Mouse (Mus musculus): ENCODE results near the gene Tlx1.

Tlx1 gene

DNA sequence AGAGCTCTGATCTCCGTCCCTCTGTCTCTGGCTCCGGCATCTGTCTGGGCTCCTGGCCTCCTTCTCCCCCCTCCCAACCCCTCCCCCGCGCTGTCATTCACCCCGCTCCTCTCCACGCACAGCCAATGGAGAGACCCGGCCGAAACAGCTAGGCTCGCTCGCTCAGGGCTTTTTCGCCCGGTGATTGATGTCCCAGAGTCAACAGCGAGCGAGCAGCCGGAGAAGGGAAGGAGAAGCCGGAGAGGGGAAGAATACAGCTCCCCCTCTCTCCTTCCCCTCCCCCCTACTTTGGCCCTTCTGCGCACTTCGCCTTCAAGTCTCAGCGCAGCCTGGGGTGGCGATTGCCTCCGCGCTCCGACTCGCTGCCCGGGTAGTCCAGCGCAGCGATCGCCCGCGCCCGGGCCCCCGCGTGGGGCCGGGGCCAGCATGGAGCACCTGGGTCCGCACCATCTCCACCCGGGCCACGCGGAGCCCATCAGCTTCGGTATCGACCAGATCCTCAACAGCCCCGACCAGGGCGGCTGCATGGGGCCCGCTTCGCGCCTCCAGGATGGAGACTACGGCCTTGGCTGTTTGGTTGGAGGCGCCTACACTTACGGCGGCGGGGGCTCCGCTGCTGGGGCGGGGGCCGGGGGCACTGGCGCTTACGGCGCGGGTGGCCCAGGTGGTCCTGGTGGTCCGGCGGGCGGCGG, at the start of gene Tlx1:
Gene Tlx1, plus strand, starts transcription at position 191 of the 692 bp plus-strand sequence.
- WGBS: 3% methylated on average over 59 of the region's 61 CpGs

- 69% methylated on average over 1 of the region's 1 CpGs for WGBS
Measured at GRCm38 (mm10) chr19:45105591-45105990, 44.9 kb upstream of the Tlx1 start.

GRCm38 (mm10) chr19:45106689-45107088, 43.8 kb upstream of the Tlx1 start:
- 47% methylated on average over 6 of the region's 6 CpGs for WGBS

DNA sequence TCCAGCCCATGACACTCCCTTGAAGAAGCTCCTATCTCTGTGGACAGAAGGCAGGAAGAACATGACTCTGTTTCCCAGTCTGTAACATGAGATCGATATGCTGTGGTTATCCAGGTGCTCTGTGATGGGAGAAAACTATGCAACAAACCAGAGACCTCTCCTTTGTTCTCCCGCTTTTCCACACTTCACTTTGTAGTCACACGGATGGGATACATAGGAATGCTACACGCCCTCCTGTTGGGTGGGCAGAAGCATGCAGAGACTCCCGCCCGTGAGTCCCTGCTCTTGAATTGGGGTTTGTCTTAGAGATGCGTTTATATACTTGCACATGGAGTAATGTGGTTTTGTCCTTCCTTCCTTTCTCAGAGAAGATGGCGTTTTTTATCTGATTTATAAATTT, 39.8 kb upstream of the Tlx1 start:
- 80% methylated on average over 8 of the region's 8 CpGs for WGBS

GRCm38 (mm10) chr19:45112444-45112843, 38.0 kb upstream of the Tlx1 start:
- 81% methylated on average over 6 of the region's 6 CpGs for WGBS

DNA sequence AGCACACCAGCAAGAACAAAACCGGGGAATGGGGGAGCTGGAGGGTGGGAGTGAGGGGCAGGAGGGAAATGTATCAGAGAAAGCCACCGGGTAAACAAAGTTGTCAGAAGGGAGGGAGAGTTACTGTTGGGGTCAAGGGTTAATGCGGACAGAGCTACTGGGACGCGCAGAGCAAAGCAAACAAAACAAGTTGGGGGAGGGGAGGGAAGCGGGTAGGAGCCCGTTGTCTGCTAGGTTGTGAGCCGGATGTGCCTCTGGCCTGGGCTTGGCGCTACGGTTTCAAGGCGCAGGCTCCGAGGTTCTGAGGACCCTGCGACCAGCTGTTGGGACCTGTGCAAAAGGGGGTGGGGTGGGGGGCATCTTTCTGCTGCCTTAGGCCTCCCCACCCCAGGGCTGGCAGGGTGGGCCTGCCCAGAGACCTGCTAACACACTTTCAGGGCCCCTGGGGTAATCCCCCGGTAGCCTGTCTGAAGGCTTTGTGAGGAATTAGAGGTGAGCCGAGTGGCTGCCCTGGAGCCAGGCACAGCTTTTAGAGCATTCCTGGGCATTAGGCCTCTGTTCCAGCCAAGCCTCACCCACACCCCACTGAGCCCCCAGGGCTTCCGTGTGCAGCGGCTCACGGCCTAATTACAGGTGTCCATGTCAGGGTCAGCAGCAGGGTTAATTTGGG, 36.6 kb upstream of the Tlx1 start:
- WGBS: 31% methylated on average over 18 of the region's 18 CpGs

- 77% methylated on average over 2 of the region's 3 CpGs for WGBS
Measured at GRCm38 (mm10) chr19:45114772-45115171, 35.7 kb upstream of the Tlx1 start.

- 88% methylated on average over 1 of the region's 1 CpGs for WGBS
Measured at GRCm38 (mm10) chr19:45116798-45117197, 33.7 kb upstream of the Tlx1 start.

GRCm38 (mm10) chr19:45131966-45132628, 18.4 kb upstream of the Tlx1 start:
- WGBS: 20% methylated on average over 14 of the region's 14 CpGs

DNA sequence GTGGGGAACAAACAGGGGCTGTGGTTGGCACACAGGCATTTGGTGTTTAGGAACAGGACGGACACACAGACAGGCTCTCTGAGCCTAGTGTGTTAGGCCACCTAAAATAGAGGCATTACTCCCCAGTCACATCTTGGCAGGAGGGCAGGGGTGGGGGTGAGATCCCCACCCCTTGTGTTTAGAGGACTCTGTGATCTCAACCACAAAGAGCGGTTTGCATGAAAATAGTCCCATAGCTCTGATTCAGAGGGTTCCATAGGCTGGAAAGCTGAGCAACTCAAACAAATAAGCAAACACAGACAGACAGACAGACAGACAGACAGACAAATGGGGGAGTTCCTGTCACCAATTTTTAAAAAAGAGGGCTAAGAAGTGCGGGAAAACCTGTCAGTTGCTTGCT, 7.9 kb upstream of the Tlx1 start:
- 28% methylated on average over 3 of the region's 3 CpGs for WGBS

DNA sequence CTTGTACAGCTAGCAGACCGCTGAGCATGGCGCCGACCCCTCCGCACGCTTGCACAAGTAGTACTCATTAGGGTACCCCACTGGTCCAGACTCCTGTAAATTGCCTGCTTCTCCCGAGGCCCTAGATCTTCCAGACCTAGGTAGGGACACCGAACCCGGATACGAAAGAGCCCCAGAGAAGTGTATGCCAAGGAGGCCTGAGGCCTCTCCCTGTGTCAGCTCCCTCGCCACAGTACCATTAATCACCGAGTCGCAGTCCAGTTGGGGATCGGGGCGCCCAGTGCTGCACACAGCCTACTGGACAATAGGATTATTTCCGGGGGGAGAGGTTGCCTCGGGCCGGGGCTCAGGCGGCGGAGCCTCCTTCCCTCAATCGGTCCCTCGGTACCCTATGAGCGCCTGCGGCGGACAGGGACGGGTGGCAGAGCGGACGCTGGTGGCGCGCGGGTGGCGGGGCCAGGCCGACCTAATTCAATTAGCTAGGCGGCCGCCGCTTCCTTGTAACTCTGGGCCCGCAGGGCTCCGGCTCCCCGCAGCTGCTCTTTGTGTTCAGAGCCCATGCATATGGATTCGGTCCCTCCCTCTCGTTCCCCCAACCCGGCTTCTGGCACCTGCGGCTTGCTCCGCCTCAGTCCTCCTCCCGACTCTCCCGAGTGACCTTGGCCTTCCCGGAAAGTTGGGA, 7.1 kb upstream of the Tlx1 start:
- WGBS: 2% methylated on average over 46 of the region's 46 CpGs

DNA sequence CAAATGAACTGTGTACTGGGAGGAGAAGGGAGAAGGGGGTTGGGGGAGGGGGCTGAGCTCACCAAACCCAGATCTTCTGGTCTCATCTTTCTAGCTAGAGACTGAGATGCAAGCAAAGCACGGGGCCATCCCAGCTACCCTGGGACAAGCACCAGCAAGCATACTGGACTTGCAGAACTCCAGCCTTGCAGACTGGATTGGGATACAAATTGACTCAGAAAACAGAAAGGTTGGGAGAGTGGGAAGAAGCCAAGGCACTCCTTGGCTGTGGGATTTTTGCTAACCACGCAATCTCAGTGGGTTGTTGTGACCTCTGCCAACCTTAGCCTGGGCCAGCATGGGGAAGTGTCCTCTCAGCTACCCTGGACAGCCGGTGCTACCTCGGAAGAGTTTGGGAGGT, 3.4 kb upstream of the Tlx1 start:
- WGBS: 4% methylated on average over 4 of the region's 4 CpGs

DNA sequence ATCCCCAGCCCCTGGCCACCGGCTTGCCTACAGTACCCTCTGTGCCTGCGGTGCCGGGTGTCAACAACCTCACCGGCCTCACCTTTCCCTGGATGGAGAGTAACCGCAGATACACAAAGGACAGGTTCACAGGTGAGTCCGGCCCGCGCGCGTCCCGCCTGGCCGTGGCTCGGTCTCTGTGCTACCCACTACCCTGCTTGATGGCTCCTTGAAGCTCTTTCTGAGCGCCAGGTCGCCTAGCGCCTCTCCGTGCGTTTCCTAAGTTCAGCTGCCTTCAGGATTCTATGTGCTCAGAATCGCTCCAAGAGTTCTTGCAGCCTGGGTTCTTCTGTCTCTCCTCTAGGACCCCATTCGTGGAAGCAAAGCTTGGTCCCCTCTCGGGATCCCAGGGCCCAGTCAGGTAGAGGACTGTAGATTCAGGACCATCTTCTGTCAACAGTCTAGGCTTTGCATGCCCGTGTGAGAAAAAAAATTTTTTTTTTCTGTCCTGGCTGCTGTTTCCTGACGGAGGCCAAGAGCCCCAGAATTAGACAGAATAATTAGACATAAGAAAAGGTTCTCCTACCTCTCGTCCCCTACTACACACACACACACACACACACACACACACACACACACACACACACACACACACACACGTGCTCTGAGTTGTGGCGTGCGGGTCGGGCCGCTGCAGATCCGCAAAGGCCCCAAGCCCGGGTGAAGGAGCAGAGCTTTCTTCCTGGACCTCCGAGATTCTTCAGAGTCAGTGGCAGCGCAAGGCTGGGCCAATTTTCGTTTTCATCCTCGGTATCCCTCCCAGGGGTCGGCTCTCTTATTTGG, 1.1 kb downstream of the Tlx1 start:
- WGBS: 6% methylated on average over 36 of the region's 36 CpGs

DNA sequence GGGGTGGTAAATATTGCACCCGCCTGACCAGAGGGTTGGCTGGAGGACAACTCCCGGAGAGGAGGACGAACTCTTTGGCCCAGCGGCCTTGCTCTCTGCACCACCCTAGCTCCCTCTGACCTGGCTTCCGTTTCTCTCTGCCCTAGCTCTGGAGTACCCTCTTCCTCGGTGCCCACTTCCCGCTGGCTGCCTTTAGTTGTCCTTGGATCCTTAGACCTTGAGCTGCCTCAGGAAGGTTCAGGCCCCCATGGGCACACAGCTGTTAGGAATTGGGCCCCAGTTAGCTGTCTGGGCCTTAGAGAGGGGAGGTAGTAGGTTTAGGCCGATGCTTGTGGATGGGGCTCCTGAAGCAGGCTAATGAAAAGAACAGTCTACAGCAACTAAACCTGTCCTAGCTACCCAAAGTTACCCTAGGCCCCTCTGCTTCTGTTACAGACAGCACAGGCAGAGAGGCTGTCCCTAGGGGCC, 1.7 kb downstream of the Tlx1 start:
- 20% methylated on average over 8 of the region's 8 CpGs for WGBS

GRCm38 (mm10) chr19:45153311-45154058, 3.0 kb downstream of the Tlx1 start:
- WGBS: 3% methylated on average over 44 of the region's 44 CpGs

- 2% methylated on average over 24 of the region's 24 CpGs for WGBS
Measured at GRCm38 (mm10) chr19:45154059-45154386, 3.5 kb downstream of the Tlx1 start.

GRCm38 (mm10) chr19:45154521-45154920, 4.0 kb downstream of the Tlx1 start:
- 2% methylated on average over 18 of the region's 18 CpGs for WGBS

DNA sequence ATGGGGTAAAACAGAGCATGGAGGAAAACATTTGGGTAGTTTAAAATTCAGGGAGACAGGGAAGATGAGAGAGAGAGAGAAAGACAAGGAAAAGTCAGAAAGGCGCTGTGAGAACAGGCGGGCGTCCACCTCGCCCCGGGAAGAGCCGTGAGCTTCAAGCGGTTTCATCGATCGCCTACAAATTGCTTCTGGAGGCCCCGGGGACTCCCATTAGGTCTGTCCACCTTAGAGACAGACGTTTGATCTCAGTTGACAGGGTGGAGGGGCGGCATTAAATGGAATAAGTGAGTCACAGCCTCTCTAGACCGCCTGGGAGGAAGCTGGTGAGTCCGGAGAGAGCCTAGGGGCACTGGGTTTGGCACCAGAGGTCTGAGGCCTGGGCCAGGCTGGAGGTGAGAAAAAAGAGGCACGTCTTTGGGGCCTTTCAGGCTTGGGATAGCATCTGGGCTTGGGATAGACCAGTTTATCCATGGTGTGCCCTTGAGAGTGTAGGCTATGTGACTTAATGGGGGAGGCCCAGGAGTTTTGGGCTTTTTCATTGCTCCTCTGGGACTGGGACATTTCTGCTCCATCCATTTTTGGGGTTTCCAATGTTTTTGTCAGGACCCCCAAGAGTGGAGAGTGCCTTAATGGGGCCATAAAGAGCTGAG, 4.8 kb downstream of the Tlx1 start:
- WGBS: 8% methylated on average over 15 of the region's 15 CpGs

GRCm38 (mm10) chr19:45155791-45156186, 5.3 kb downstream of the Tlx1 start:
- 5% methylated on average over 26 of the region's 26 CpGs for WGBS

DNA sequence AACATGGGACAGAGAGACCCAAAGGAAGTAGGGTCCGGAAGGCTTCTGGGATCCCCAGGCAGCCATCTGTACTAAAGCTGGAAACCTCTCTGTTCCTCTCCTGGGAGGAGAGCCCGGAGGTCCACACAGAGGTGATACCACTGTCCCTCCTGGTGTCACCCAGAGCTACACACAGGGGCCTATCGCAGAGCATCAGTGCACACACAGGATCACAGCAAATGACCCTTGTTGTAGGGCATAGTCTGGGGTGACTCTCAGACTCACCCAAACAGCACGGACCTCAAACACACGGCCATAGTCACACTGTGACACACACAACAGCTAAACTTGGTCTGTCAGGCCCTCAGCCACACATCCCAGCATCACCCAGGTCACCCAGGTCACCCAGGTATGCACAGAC, 5.9 kb downstream of the Tlx1 start:
- 6% methylated on average over 5 of the region's 5 CpGs for WGBS

All from cerebral cortex, adult 2 months (tissue).